Mouse (Mus musculus): ENCODE measurements around the gene Wbp2.

Wbp2 gene

GRCm38 (mm10) chr11:116063562-116063961 is 23.2 kb downstream of the Wbp2 start:
- peak in 1 of 2 experiments; percentile 16 for DNase-seq (ENCODE audit: low spot score in 2 of 2)

- DNase-seq (ENCODE audit: low spot score in 2 of 2), result no peak
Observed at GRCm38 (mm10) chr11:116062521-116062920, 24.3 kb downstream of the Wbp2 start.

GRCm38 (mm10) chr11:116061641-116062415 is 25.0 kb downstream of the Wbp2 start:
- no peak for DNase-seq (ENCODE audit: low spot score in 2 of 2)

- DNase-seq (ENCODE audit: low spot score in 2 of 2), result no peak
Observed at GRCm38 (mm10) chr11:116060596-116060995, 26.2 kb downstream of the Wbp2 start.

GRCm38 (mm10) chr11:116059691-116060025 is 27.1 kb downstream of the Wbp2 start:
- no peak for DNase-seq (ENCODE audit: low spot score in 2 of 2)

GRCm38 (mm10) chr11:116058868-116059690 is 27.7 kb downstream of the Wbp2 start:
- DNase-seq (ENCODE audit: low spot score in 2 of 2), result no peak

GRCm38 (mm10) chr11:116058022-116058614 is 28.7 kb downstream of the Wbp2 start:
- no peak for DNase-seq (ENCODE audit: low spot score in 2 of 2)

GRCm38 (mm10) chr11:116057237-116057881 is 29.4 kb downstream of the Wbp2 start:
- no peak for DNase-seq (ENCODE audit: low spot score in 2 of 2)

GRCm38 (mm10) chr11:116055873-116056272 is 30.9 kb downstream of the Wbp2 start:
- DNase-seq (ENCODE audit: low spot score in 2 of 2), result no peak

- no peak for DNase-seq (ENCODE audit: low spot score in 2 of 2)
Observed at GRCm38 (mm10) chr11:116053510-116054229, 33.1 kb downstream of the Wbp2 start.

- DNase-seq (ENCODE audit: low spot score in 2 of 2), result no peak
Observed at GRCm38 (mm10) chr11:116050196-116050595, 36.6 kb downstream of the Wbp2 start.

GRCm38 (mm10) chr11:116049610-116050009 is 37.2 kb downstream of the Wbp2 start:
- no peak for DNase-seq (ENCODE audit: low spot score in 2 of 2)

GRCm38 (mm10) chr11:116045173-116045572 is 41.6 kb downstream of the Wbp2 start:
- DNase-seq (ENCODE audit: low spot score in 2 of 2), result no peak

- no peak for DNase-seq (ENCODE audit: low spot score in 2 of 2)
Observed at GRCm38 (mm10) chr11:116043286-116043685, 43.5 kb downstream of the Wbp2 start.

- DNase-seq (ENCODE audit: low spot score in 2 of 2), result no peak
Observed at GRCm38 (mm10) chr11:116042372-116043138, 44.2 kb downstream of the Wbp2 start.

- DNase-seq (ENCODE audit: low spot score in 2 of 2), result no peak
Observed at GRCm38 (mm10) chr11:116041833-116042232, 45.0 kb downstream of the Wbp2 start.

- no peak for DNase-seq (ENCODE audit: low spot score in 2 of 2)
Observed at GRCm38 (mm10) chr11:116040593-116040992, 46.2 kb downstream of the Wbp2 start.

GRCm38 (mm10) chr11:116037826-116038225 is 49.0 kb downstream of the Wbp2 start:
- no peak for DNase-seq (ENCODE audit: low spot score in 2 of 2)

- no peak for DNase-seq (ENCODE audit: low spot score in 2 of 2)
Observed at GRCm38 (mm10) chr11:116036671-116037070, 50.1 kb downstream of the Wbp2 start.

GRCm38 (mm10) chr11:116034584-116034983 is 52.2 kb downstream of the Wbp2 start:
- DNase-seq (ENCODE audit: low spot score in 2 of 2), result no peak
